Mouse (Mus musculus): Measurements from ENCODE around the gene Pcnt. TPM values are rescaled to one million over a fixed set of nuclear protein-coding genes. Genes with fewer than 3 reads are reported as not detected.

Pcnt gene
- polyA plus RNA-seq, 1 experiment, result 8.5 TPM

GRCm38 (mm10) chr10:76462312-76462711 lies 19.7 kb upstream of the Pcnt start:
- Histone ChIP-seq H3K36me3 (ENCODE audit: control insufficient read depth) (peaks cover 24% of the 10 kb centered on the region), H3K4me3 (replicated peaks) (no peak overlapping the region), H3K4me1 (ENCODE audit: control insufficient read depth) (no peaks in the 10 kb centered on the region), H3K27me3 (ENCODE audit: control insufficient read depth) (no peaks in the 10 kb centered on the region), H3K9me3 (ENCODE audit: control insufficient read depth, low read length) (peaks cover 18% of the 10 kb centered on the region)
- TF ChIP-seq GATA1 (IDR thresholded peaks at IDR 0.05; ENCODE audit: low read length), result no peak
- TF ChIP-seq TAL1 (IDR thresholded peaks at IDR 0.05; ENCODE audit: low read length), result no peak

- Histone ChIP-seq H3K9me3 (ENCODE audit: control insufficient read depth, low read length) (peaks cover 18% of the 10 kb centered on the region), H3K4me1 (ENCODE audit: control insufficient read depth) (no peaks in the 10 kb centered on the region), H3K27me3 (ENCODE audit: control insufficient read depth) (no peaks in the 10 kb centered on the region), H3K36me3 (ENCODE audit: control insufficient read depth) (peaks cover 24% of the 10 kb centered on the region), H3K4me3 (replicated peaks) (no peak overlapping the region)
- TF ChIP-seq GATA1 (IDR thresholded peaks at IDR 0.05; ENCODE audit: low read length) (no peak), TAL1 (IDR thresholded peaks at IDR 0.05; ENCODE audit: low read length) (no peak)
These were observed 18.7 kb upstream of the Pcnt start for GRCm38 (mm10) chr10:76461255-76461654.

GRCm38 (mm10) chr10:76455289-76455688 lies 12.7 kb upstream of the Pcnt start:
- Histone ChIP-seq H3K27me3 (ENCODE audit: control insufficient read depth) (no peaks in the 10 kb centered on the region), H3K4me1 (ENCODE audit: control insufficient read depth) (no peaks in the 10 kb centered on the region), H3K9me3 (ENCODE audit: control insufficient read depth, low read length) (peaks cover 16% of the 10 kb centered on the region), H3K4me3 (replicated peaks) (no peak overlapping the region), H3K36me3 (ENCODE audit: control insufficient read depth) (peaks cover 2% of the 10 kb centered on the region)
- TF ChIP-seq GATA1 (IDR thresholded peaks at IDR 0.05; ENCODE audit: low read length) (no peak), TAL1 (IDR thresholded peaks at IDR 0.05; ENCODE audit: low read length) (no peak)

GRCm38 (mm10) chr10:76448851-76449250 lies 6.3 kb upstream of the Pcnt start, which contains the start of gene 2610028H24Rik:
Gene 2610028H24Rik, plus strand, starts transcription at chr10:76449081.
- Histone ChIP-seq H3K27me3 (ENCODE audit: control insufficient read depth) (no peaks in the 10 kb centered on the region), H3K4me1 (ENCODE audit: control insufficient read depth) (peaks cover 27% of the 10 kb centered on the region), H3K9me3 (ENCODE audit: control insufficient read depth, low read length) (no peaks in the 10 kb centered on the region), H3K4me3 (replicated peaks) (no peak within 1 kb of the TSS), H3K36me3 (ENCODE audit: control insufficient read depth) (no peaks in the 10 kb centered on the region)
- TF ChIP-seq GATA1 (IDR thresholded peaks at IDR 0.05; ENCODE audit: low read length), result no peak
- no peak for TF ChIP-seq TAL1 (IDR thresholded peaks at IDR 0.05; ENCODE audit: low read length)

GRCm38 (mm10) chr10:76447406-76448229 lies 5.0 kb upstream of the Pcnt start:
- Histone ChIP-seq H3K4me1 (ENCODE audit: control insufficient read depth) (peaks cover 38% of the 10 kb centered on the region), H3K4me3 (replicated peaks) (no peak overlapping the region), H3K27me3 (ENCODE audit: control insufficient read depth) (no peaks in the 10 kb centered on the region), H3K9me3 (ENCODE audit: control insufficient read depth, low read length) (no peaks in the 10 kb centered on the region), H3K36me3 (ENCODE audit: control insufficient read depth) (no peaks in the 10 kb centered on the region)
- TF ChIP-seq TAL1 (IDR thresholded peaks at IDR 0.05; ENCODE audit: low read length) (no peak), GATA1 (IDR thresholded peaks at IDR 0.05; ENCODE audit: low read length) (no peak)

- peaks cover 5% of the 10 kb centered on the region for H3K36me3 ChIP-seq (ENCODE audit: control insufficient read depth)
- H3K9me3 ChIP-seq (ENCODE audit: control insufficient read depth, low read length), result no peaks in the 10 kb centered on the region
- no peak for TF ChIP-seq TAL1 (IDR thresholded peaks at IDR 0.05; ENCODE audit: low read length)
- no peak for TF ChIP-seq GATA1 (IDR thresholded peaks at IDR 0.05; ENCODE audit: low read length)
- H3K4me3 ChIP-seq (replicated peaks), result no peak overlapping the region
- H3K27me3 ChIP-seq (ENCODE audit: control insufficient read depth), result no peaks in the 10 kb centered on the region
- H3K4me1 ChIP-seq (ENCODE audit: control insufficient read depth), result peaks cover 44% of the 10 kb centered on the region
These were observed 3.6 kb upstream of the Pcnt start for GRCm38 (mm10) chr10:76445996-76446681.

GRCm38 (mm10) chr10:76440281-76440680 lies 2.3 kb downstream of the Pcnt start, which contains the start of gene AC141477.1:
Gene AC141477.1, minus strand, starts transcription at chr10:76440444.
- H3K27me3 ChIP-seq (ENCODE audit: control insufficient read depth), result no peaks in the 10 kb centered on the region
- H3K9me3 ChIP-seq (ENCODE audit: control insufficient read depth, low read length), result no peaks in the 10 kb centered on the region
- H3K36me3 ChIP-seq (ENCODE audit: control insufficient read depth), result peaks cover 64% of the 10 kb centered on the region
- peaks cover 35% of the 10 kb centered on the region for H3K4me1 ChIP-seq (ENCODE audit: control insufficient read depth)
- TF ChIP-seq TAL1 (IDR thresholded peaks at IDR 0.05; ENCODE audit: low read length) (no peak), GATA1 (IDR thresholded peaks at IDR 0.05; ENCODE audit: low read length) (no peak)
- H3K4me3 ChIP-seq (replicated peaks), result peak within 1 kb of the TSS; percentile 89

GRCm38 (mm10) chr10:76439107-76439890 lies 3.3 kb downstream of the Pcnt start:
- H3K27me3 ChIP-seq (ENCODE audit: control insufficient read depth), result no peaks in the 10 kb centered on the region
- peaks cover 74% of the 10 kb centered on the region for H3K36me3 ChIP-seq (ENCODE audit: control insufficient read depth)
- no peak for TF ChIP-seq TAL1 (IDR thresholded peaks at IDR 0.05; ENCODE audit: low read length)

More at GRCm38 (mm10) chr10:76439107-76439890, 3.3 kb downstream of the Pcnt start:
- no peak overlapping the region for H3K4me3 ChIP-seq (replicated peaks)
- H3K9me3 ChIP-seq (ENCODE audit: control insufficient read depth, low read length), result no peaks in the 10 kb centered on the region
- peaks cover 32% of the 10 kb centered on the region for H3K4me1 ChIP-seq (ENCODE audit: control insufficient read depth)

All from erythroblast, embryonic 14.5 days (primary cell).